Mouse (Mus musculus) heart, postnatal 14 days (tissue): ENCODE data around the gene Plcd3. TPM values are rescaled to one million over a fixed set of nuclear protein-coding genes. Genes with fewer than 3 reads are reported as not detected.

Source experiments
- DNase-seq, 2 experiments: peaks; one replicate each; pipeline ENCODE4 v3.0.0; 2021 to 2022
- intact Hi-C: fragments of 180-260 bp; cut with DNase I; formaldehyde crosslinking; loops from one replicate; pipeline ENCODE4 v1.15.1; 2025
- total RNA-seq, 2 experiments: library from RNA; stranded (reverse); gene quantifications; 2 replicates each; pipeline ENCODE4 v1.2.3; 2021

Gene Plcd3
- total RNA-seq, 2 experiments from 2014 or later, result 19.4 to 20.9 TPM

DNA sequence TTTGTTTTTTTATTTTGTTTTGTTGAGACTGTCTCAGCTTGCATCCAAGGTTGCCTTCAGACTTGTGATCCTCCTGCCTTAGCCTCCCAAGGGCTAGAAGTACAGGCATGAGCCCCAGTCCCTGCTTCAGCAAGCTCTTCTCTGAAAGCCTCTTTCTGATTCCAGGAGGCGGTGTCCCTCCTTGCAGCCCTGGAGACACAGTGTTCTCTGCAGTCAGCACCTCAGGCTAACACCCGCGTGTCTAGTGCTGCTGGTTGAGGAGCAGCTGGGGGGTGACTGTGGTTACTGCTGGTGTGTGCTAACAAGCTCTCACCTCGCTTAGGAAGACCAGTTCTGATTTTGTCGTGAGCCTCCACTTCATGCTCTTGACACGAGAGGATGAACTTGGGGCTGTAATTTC is 66.5 kb downstream of the Plcd3 start:
- intact Hi-C loops, result no loop called here
- DNase-seq, result no peak

GRCm38 (mm10) chr11:103033030-103033429 is 68.4 kb downstream of the Plcd3 start:
- no peak for DNase-seq
- intact Hi-C loops, result no loop called here

DNA sequence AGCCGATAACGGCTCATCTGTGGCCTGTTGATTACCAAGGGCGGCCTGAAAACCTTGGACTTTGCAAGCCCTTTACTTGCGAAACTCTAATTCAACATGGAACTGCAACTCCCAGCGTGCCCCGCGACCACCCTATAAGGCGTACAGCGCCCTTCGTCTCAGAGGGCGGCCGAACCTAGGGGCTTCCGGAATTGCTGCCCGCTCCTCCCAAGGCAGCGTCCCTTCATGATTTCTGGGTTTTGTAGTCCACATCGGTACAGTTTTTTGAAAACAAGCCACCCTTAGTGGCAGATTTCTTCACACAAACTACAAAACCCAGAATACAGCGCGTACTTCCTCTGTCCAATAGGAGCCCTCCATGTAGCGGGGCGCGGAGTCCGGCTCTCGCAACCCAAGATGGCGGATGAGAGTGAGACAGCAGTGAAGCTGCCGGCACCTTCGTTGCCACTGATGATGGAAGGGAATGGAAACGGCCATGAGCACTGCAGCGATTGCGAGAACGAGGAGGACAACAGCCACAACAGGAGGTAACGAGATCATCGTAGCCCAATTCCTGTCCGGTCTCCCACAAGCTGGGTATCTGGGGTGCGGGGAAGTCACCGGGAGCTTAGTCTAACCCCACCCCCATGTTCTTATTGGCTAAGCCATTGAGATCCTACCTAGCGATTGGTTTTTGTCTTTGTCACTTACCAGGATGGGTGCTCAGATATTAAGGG is 73.1 kb downstream of the Plcd3 start, which contains the start of the genes Nmt1 and Dcakd:
TSS of gene Nmt1 (plus strand) at position 15 of the 716 bp plus-strand sequence.
TSS of gene Dcakd (minus strand) at position 158 of the 716 bp plus-strand sequence.
- intact Hi-C loops, result no loop called here
- DNase-seq, result peak; percentile 90 to 91

DNA sequence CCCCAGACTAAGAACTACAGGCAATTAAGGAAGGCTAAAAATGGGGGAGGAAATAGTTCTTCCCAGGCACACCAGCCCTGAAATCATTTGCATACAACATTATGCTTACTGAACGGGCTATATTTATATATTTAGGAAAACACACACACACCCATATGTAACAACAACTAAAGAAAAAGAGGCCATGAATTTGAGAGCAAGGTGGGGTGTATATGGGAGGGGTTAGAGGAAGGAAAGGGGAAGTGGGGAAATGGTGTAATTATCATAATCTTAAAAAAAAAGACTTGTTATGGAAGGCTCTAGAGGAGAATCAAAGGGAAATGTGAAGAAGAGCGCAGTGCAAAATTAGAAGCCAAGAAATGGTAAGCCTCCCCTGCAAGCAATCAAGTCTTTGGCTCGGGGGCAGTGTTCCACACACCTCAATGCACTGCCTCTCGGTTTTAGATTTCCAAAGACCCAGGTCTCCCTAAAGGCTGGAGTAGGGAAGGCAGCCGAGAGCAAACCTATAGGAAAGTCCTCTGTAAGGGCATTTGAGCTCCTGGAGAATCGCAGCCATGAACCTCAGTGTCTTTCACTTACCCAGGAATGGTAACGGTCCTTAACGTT is 73.8 kb downstream of the Plcd3 start:
- intact Hi-C loops, result no loop called here
- DNase-seq, result no peak

DNA sequence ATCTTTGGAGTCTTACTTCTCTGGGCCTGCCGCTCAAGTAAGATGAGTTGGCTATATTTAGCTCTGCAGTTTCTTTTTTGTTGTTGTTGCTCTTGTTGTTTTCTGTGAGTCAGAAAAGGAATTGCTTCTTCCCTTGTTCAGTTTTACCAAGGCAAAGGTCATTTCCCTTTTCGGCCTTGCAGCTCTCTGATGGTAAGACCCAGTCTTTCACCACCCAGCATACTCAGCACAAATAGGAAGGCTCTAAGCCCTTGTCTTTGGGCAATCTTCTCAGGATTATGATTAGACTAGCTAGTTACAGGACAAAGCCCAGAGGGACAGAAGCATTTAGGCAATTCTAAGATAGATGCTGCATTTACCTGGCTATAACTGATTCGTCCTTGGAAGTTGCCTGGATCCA is 74.6 kb downstream of the Plcd3 start:
- no peak for DNase-seq
- intact Hi-C loops, result no loop called here

GRCm38 (mm10) chr11:103023974-103024373 is 77.5 kb downstream of the Plcd3 start:
- intact Hi-C loops, result no loop called here
- no peak for DNase-seq

- intact Hi-C loops, result no loop called here
- no peak for DNase-seq
Measured at GRCm38 (mm10) chr11:103020713-103021335, 80.6 kb downstream of the Plcd3 start.

Other genes starting within 250 kb of the Plcd3 start
- 10 to 100 TPM; 39.2 to 40.5 TPM for gene Eftud2, start 220.7 kb downstream of the Plcd3 start, total RNA-seq
- under 1 TPM; 0.14 to 0.22 TPM for gene Ccdc103, start 220.5 kb downstream of the Plcd3 start, total RNA-seq
- gene Fam187a, start 216.5 kb downstream of the Plcd3 start, total RNA-seq, result not detected
- under 1 TPM; 0.15 to 0.36 TPM for gene Gfap, start 200.7 kb downstream of the Plcd3 start, total RNA-seq
- 1 to 10 TPM; 2.1 to 3.3 TPM for gene Kif18b, start 176.5 kb downstream of the Plcd3 start, total RNA-seq
- gene C1ql1, start 155.0 kb downstream of the Plcd3 start, total RNA-seq, result under 1 TPM; 0.19 to 0.20 TPM
- 10 to 100 TPM; 61.0 to 62.1 TPM for gene Nmt1, start 73.5 kb downstream of the Plcd3 start, total RNA-seq
- 10 to 100 TPM; 68.5 to 71.1 TPM for gene Dcakd, start 73.3 kb downstream of the Plcd3 start, total RNA-seq
- 10 to 100 TPM; 30.5 to 34.5 TPM for gene Acbd4, start within 50 bp of the Plcd3 start, total RNA-seq
- 10 to 100 TPM; 18.5 to 20.4 TPM for gene Hexim1, start 14.6 kb upstream of the Plcd3 start, total RNA-seq
- 1 to 10 TPM; 1.8 to 3.3 TPM for gene Hexim2, start 30.8 kb upstream of the Plcd3 start, total RNA-seq
- gene Fmnl1, start 69.4 kb upstream of the Plcd3 start, total RNA-seq, result 10 to 100 TPM; 16.8 to 21.6 TPM
- not detected for gene 1700023F06Rik, start 106.9 kb upstream of the Plcd3 start, total RNA-seq
- gene Spata32, start 116.8 kb upstream of the Plcd3 start, total RNA-seq, result not detected
- gene Map3k14, start 165.8 kb upstream of the Plcd3 start, total RNA-seq, result 1 to 10 TPM; 3.5 to 4.0 TPM